Mouse (Mus musculus) bone marrow, adult 2 months (tissue): ENCODE measurements at regions not wholly inside any gene's neighbourhood (a gene's known extent, or its start where the extent isn't known, plus 50 kb on each side); places are given as distances from the start of the nearest gene placed in this dataset.

Source experiments
- CTCF ChIP-seq: fragments of 200-500 bp; IDR thresholded peaks from 2 replicates; pipeline ENCODE4 v1.5.1; 2011; ENCODE audit warnings: low read length, control low read depth; ENCODE audit not compliant: control insufficient read depth, insufficient read depth
- POLR2A ChIP-seq: fragments of 200-500 bp; IDR thresholded peaks from 2 replicates; pipeline ENCODE4 v1.6.1; 2011; ENCODE audit warnings: low read depth, mild to moderate bottlenecking, control low read depth, low read length, borderline replicate concordance; ENCODE audit not compliant: control insufficient read depth

- TF ChIP-seq CTCF: no peak
- no peak for TF ChIP-seq POLR2A
Measured at GRCm38 (mm10) chr15:59716872-59717271, 299.5 kb downstream of the 4933412E24Rik start.
